Mouse (Mus musculus): ENCODE measurements around the gene Olfr494.

Olfr494 gene

DNA sequence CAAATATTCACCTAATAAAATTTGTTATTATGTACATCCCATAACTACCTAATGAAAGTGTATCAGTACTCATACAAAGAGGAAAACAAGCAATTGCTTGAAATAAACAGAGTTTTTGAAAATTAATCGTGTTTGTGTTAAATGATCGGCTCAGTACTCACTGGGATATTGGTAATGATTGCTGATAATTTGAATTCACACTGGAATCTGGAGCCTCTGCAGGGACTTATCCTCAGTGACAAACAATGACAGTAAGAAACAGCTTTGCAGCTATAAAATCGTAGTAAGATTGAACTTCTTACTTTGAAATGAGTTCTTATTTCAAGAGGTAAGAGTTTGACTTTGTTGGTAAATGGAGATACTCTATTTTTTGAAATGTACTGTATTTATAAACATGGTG, at the start of gene Olfr494:
Olfr494 (plus strand) TSS at position 301 of the 400 bp plus-strand sequence.
- DNase-seq = no peak

DNA sequence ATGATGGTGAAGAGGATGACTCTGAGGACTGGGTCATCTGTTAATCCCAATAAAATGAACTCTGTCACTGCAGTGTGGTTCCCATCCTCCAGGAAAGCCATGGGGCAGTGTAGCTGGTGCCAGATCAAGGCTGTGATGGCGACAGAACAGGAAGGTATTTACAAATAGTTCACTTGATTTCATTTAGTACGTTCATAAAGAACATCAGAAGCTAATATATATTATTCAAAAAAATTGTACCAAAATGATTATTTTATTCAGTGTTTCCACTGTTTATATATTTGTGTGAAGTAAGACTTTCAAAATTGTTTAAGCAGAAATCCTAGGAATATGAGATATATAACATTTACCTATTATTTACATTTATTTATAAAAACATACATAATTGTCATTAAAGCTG, 41.6 kb upstream of the Olfr494 start, which contains the start of gene Olfr492:
Olfr492 (minus strand) TSS at position 101 of the 400 bp plus-strand sequence.
- no peak for DNase-seq

DNA sequence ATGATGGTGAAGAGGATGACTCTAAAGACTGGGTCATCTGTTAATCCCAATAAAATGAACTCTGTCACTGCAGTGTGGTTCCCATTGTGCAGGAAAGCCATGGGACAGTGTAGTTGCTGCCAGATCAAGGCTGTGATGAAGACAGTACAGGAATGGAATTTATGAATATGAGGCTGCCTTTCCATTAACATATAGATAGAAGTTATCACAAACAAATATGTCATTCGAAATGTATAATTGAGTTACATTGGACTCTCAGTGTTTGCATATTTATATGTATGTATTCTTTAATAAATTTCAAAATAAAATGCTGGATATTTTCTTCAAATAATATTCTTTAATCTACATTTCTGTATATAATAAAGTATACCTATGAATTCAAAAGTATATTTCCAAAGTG, 18.3 kb upstream of the Olfr494 start, which contains the start of gene Olfr493:
Olfr493 (minus strand) TSS at position 101 of the 400 bp plus-strand sequence.
- no peak for DNase-seq

DNA sequence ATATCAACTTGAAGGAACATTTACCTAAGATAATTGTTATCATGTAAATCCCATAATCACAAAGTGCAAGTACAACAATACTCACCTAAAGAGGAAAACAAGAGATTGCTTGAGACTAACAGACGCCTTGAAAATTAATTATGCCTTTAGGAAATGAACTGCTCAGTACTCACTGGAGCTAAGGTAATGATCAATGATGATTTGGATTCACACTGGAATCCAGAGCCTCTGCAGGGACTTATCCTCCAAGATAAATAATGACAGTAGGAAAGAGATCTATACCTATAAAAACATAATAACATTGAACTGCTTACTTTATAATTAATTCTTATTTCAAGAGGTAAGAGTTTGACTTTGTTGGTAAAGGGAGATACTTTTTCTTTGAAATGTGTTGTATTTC, 27.7 kb downstream of the Olfr494 start, which contains the start of gene Olfr495:
Olfr495 (plus strand) TSS at position 301 of the 400 bp plus-strand sequence.
- DNase-seq = no peak
